ENCODE assay signal across 17 mouse cellular contexts in the genomic region with DNA sequence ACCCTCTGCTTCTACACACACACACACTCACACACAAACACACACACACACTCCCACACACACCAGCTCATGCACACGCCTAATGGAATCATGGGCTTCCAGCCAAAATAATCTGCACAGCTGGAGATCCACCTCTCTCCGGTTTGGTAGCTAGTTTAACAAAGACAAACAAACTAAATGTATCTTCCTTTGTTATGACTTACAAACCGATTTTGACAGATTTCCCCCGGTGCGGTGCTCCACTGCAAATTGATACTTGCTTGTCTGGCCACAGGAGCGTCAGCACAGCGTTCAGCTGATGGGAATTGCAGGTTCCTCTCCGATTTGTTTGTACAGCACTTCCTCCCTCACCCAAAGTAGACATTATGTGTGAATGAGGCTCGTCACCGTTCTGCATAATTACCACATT.
A peak's percentile ranks its signal among the peaks of the same experiment; 100 is the strongest.
DNase-seq lines count a peak whose midpoint lies in the region; ATAC-seq and TF ChIP-seq lines count a peak whose summit lies in the region.
"Had no signal": no experiment of that assay in that cellular context is flagged by ENCODE, and none has a peak within 500 bp of the region (broad histone marks: within the 10 kb centered on the region; RNA-seq: fewer than 3 reads in every experiment).

No protein-coding gene starts in this region.

- H3K9me3 ChIP-seq in forebrain, embryonic 15.5 days = no peaks in the 10 kb centered on the region
- no peaks in the 10 kb centered on the region for H3K9me3 ChIP-seq in forebrain, embryonic 10.5 days
- H3K9me3 ChIP-seq in intestine, embryonic 14.5 days (ENCODE audit: control insufficient read depth, low read length) = no peaks in the 10 kb centered on the region
- no peaks in the 10 kb centered on the region for H3K9me3 ChIP-seq in intestine, postnatal 0 days (ENCODE audit: control insufficient read depth)
- no peaks in the 10 kb centered on the region for H3K9me3 ChIP-seq in forebrain, postnatal 0 days (ENCODE audit: low read length)
- H3K9me3 ChIP-seq in liver, embryonic 11.5 days (ENCODE audit: control insufficient read depth, low read length) = no peaks in the 10 kb centered on the region
- H3K9me3 ChIP-seq: limb, embryonic 10.5 days; liver, embryonic 15.5 days had no signal

- H3K4me1 ChIP-seq in forebrain, embryonic 15.5 days = peaks cover 5% of the 10 kb centered on the region; the same call in 1 of the 2 replicates
- H3K4me1 ChIP-seq in forebrain, embryonic 10.5 days = no peaks in the 10 kb centered on the region
- peaks cover 12% of the 10 kb centered on the region for H3K4me1 ChIP-seq in intestine, embryonic 14.5 days (replicated peaks; ENCODE audit: control insufficient read depth, insufficient read depth, low read length)
- H3K4me1 ChIP-seq in intestine, postnatal 0 days (replicated peaks; ENCODE audit: control insufficient read depth, insufficient read depth, low read length) = no peaks in the 10 kb centered on the region
- peaks cover 3% of the 10 kb centered on the region; the same call in 1 of the 2 replicates for H3K4me1 ChIP-seq in forebrain, postnatal 0 days (ENCODE audit: insufficient read depth)
- no peaks in the 10 kb centered on the region for H3K4me1 ChIP-seq in liver, embryonic 11.5 days (replicated peaks; ENCODE audit: control insufficient read depth, insufficient read depth, low read length)
- H3K4me1 ChIP-seq: liver, embryonic 15.5 days had no signal

- H3K27ac ChIP-seq in forebrain, embryonic 15.5 days (replicated peaks) = 0 out of 2 replicates have a peak overlapping the region, but pooled peaks have one; percentile 26
- no peak overlapping the region for H3K27ac ChIP-seq in forebrain, embryonic 10.5 days
- no peak overlapping the region for H3K27ac ChIP-seq in intestine, embryonic 14.5 days (ENCODE audit: low read depth)
- H3K27ac ChIP-seq in intestine, postnatal 0 days (ENCODE audit: low read depth, low read length) = no peak overlapping the region
- no peak overlapping the region for H3K27ac ChIP-seq in forebrain, postnatal 0 days (ENCODE audit: low read depth, low read length)
- no peak overlapping the region for H3K27ac ChIP-seq in liver, embryonic 11.5 days (ENCODE audit: low read depth, low read length)
- H3K27ac ChIP-seq: limb, embryonic 10.5 days; liver, embryonic 15.5 days; macrophage had no signal

- H3K9ac ChIP-seq in forebrain, embryonic 15.5 days (replicated peaks) = no peak overlapping the region
- H3K9ac ChIP-seq in intestine, embryonic 14.5 days (ENCODE audit: low read length) = no peak overlapping the region
- no peak overlapping the region for H3K9ac ChIP-seq in intestine, postnatal 0 days (ENCODE audit: low read depth, low read length)
- H3K9ac ChIP-seq in forebrain, postnatal 0 days = no peak overlapping the region
- no peak overlapping the region for H3K9ac ChIP-seq in liver, embryonic 11.5 days (ENCODE audit: low read depth, low read length)
- H3K9ac ChIP-seq: liver, embryonic 15.5 days had no signal

- TF ChIP-seq CTCF in intestine, postnatal 0 days (IDR thresholded peaks at IDR 0.05; ENCODE audit: low read depth) = no peak
- no peak for TF ChIP-seq CTCF in forebrain, postnatal 0 days (IDR thresholded peaks at IDR 0.05; ENCODE audit: low read depth)

- no peak overlapping the region for H3K4me3 ChIP-seq in forebrain, embryonic 15.5 days
- no peak overlapping the region for H3K4me3 ChIP-seq in forebrain, embryonic 10.5 days
- no peak overlapping the region for H3K4me3 ChIP-seq in intestine, embryonic 14.5 days (ENCODE audit: low read depth, low read length)
- no peak overlapping the region for H3K4me3 ChIP-seq in intestine, postnatal 0 days (ENCODE audit: low read depth, low read length)
- no peak overlapping the region for H3K4me3 ChIP-seq in forebrain, postnatal 0 days (ENCODE audit: low read depth, low read length)
- no peak overlapping the region for H3K4me3 ChIP-seq in liver, embryonic 11.5 days (ENCODE audit: low read depth, low read length)
- H3K4me3 ChIP-seq: limb, embryonic 10.5 days; liver, embryonic 15.5 days had no signal

- WGBS in forebrain, embryonic 15.5 days = 32% methylated on average over 10 of the region's 10 CpGs
- 76% methylated on average over 10 of the region's 10 CpGs for WGBS in forebrain, embryonic 10.5 days
- WGBS in intestine, embryonic 14.5 days = 23% methylated on average over 10 of the region's 10 CpGs
- WGBS in intestine, postnatal 0 days = 26% methylated on average over 10 of the region's 10 CpGs
- 30% methylated on average over 10 of the region's 10 CpGs for WGBS in forebrain, postnatal 0 days
- WGBS in liver, embryonic 11.5 days = 45% methylated on average over 10 of the region's 10 CpGs

- H3K4me2 ChIP-seq in forebrain, embryonic 15.5 days (replicated peaks) = no peak overlapping the region
- peak overlapping the region; percentile 18; the same call in 1 of the 2 replicates for H3K4me2 ChIP-seq in intestine, embryonic 14.5 days (ENCODE audit: low read length)
- no peak overlapping the region for H3K4me2 ChIP-seq in intestine, postnatal 0 days (replicated peaks; ENCODE audit: low read depth)
- H3K4me2 ChIP-seq in forebrain, postnatal 0 days (ENCODE audit: low read depth) = peak overlapping the region; percentile 5; the same call in 1 of the 2 replicates
- no peak overlapping the region for H3K4me2 ChIP-seq in liver, embryonic 11.5 days
- H3K4me2 ChIP-seq: liver, embryonic 15.5 days had no signal

- no peaks in the 10 kb centered on the region for H3K27me3 ChIP-seq in forebrain, embryonic 15.5 days
- no peaks in the 10 kb centered on the region for H3K27me3 ChIP-seq in forebrain, embryonic 10.5 days (ENCODE audit: poor library complexity, severe bottlenecking)
- no peaks in the 10 kb centered on the region for H3K27me3 ChIP-seq in intestine, embryonic 14.5 days (replicated peaks; ENCODE audit: control insufficient read depth, insufficient read depth, low read length)
- no peaks in the 10 kb centered on the region for H3K27me3 ChIP-seq in intestine, postnatal 0 days (replicated peaks; ENCODE audit: control insufficient read depth, insufficient read depth, low read length)
- no peaks in the 10 kb centered on the region for H3K27me3 ChIP-seq in forebrain, postnatal 0 days (ENCODE audit: insufficient read depth, low read length)
- no peaks in the 10 kb centered on the region for H3K27me3 ChIP-seq in liver, embryonic 11.5 days (replicated peaks; ENCODE audit: control insufficient read depth, insufficient read depth, low read length)
- H3K27me3 ChIP-seq: liver, embryonic 15.5 days had no signal

- DNase-seq in forebrain, embryonic 10.5 days (ENCODE audit: extremely low spot score, low spot score) = no peak
- DNase-seq in intestine, embryonic 14.5 days (ENCODE audit: low spot score) = no peak
- peak; percentile 17 for DNase-seq in Muller cell, postnatal 12 days (ENCODE audit: inconsistent ontology term)
- peak; percentile 27 for DNase-seq in forebrain, postnatal 0 days
- DNase-seq in liver, embryonic 11.5 days (ENCODE audit: low spot score) = no peak
- DNase-seq: adrenal gland, postnatal 25 days; cerebellum, adult 11 months; kidney, postnatal 36 days; midbrain, embryonic 14.5 days; spleen, adult 18-20 months had no signal

- ATAC-seq in forebrain, embryonic 15.5 days (replicated peaks) = peak; percentile 60
- no peak for ATAC-seq in intestine, embryonic 14.5 days (replicated peaks; ENCODE audit: low FRiP score, low TSS enrichment, low read depth)
- no peak for ATAC-seq in intestine, postnatal 0 days
- peak; percentile 60 for ATAC-seq in forebrain, postnatal 0 days
- ATAC-seq in activated CD4-positive, CD25-positive, alpha-beta regulatory T cell, adult 4 months = no peak
- no peak for ATAC-seq in liver, embryonic 11.5 days (replicated peaks; ENCODE audit: low FRiP score)
- ATAC-seq: inflammation-experienced regulatory T-cells, adult 6 months had no signal

- no peaks in the 10 kb centered on the region for H3K36me3 ChIP-seq in forebrain, embryonic 15.5 days
- no peaks in the 10 kb centered on the region for H3K36me3 ChIP-seq in forebrain, embryonic 10.5 days (replicated peaks)
- H3K36me3 ChIP-seq in intestine, embryonic 14.5 days (ENCODE audit: control insufficient read depth, insufficient read depth, low read length) = no peaks in the 10 kb centered on the region
- no peaks in the 10 kb centered on the region for H3K36me3 ChIP-seq in intestine, postnatal 0 days (ENCODE audit: control insufficient read depth, insufficient read depth)
- no peaks in the 10 kb centered on the region for H3K36me3 ChIP-seq in forebrain, postnatal 0 days (ENCODE audit: insufficient read depth)
- H3K36me3 ChIP-seq in liver, embryonic 11.5 days (ENCODE audit: control insufficient read depth, insufficient read depth, low read length) = no peaks in the 10 kb centered on the region
- H3K36me3 ChIP-seq: limb, embryonic 10.5 days; liver, embryonic 15.5 days had no signal

Comparison
In these comparisons a context has a peak if more than half of its experiments do, and no peak if none do; other contexts are left out.
1. H3K4me2 ChIP-seq: peak in intestine, embryonic 14.5 days (single experiment) and forebrain, postnatal 0 days (single experiment); none in forebrain, embryonic 15.5 days (single experiment), intestine, postnatal 0 days (single experiment) and liver, embryonic 11.5 days (single experiment).
2. DNase-seq: peak in Muller cell, postnatal 12 days (single experiment) and forebrain, postnatal 0 days (single experiment); none in forebrain, embryonic 10.5 days (single experiment), intestine, embryonic 14.5 days (single experiment) and liver, embryonic 11.5 days (single experiment).
3. ATAC-seq: peak in forebrain, embryonic 15.5 days (single experiment) and forebrain, postnatal 0 days (single experiment); none in intestine, embryonic 14.5 days (single experiment), intestine, postnatal 0 days (single experiment), activated CD4-positive, CD25-positive, alpha-beta regulatory T cell, adult 4 months (single experiment) and liver, embryonic 11.5 days (single experiment).